Mouse (Mus musculus) CH12.LX (cell line): ENCODE data around the gene Jmy.

ENCODE experiments used
- CTCF ChIP-seq, 2 experiments: IDR thresholded peaks in 1 of 2; conservative IDR thresholded peaks in 1 of 2; 2 replicates each; pipeline ENCODE4 v1.5.1; 2011 to 2012; ENCODE audit warnings: low read depth in 2 of 2, low read length in 2 of 2, improper control_type of control experiment in 1 of 2, inconsistent platforms in 1 of 2, mild to moderate bottlenecking in 1 of 2, moderate library complexity in 1 of 2
- ETS1 ChIP-seq: conservative IDR thresholded peaks from 2 replicates; pipeline ENCODE4 v1.6.1; 2012; ENCODE audit warnings: low read depth, mild to moderate bottlenecking, inconsistent platforms, low read length, improper control_type of control experiment, moderate library complexity
- GABPA ChIP-seq: IDR thresholded peaks from 2 replicates; pipeline ENCODE4 v1.6.1; 2012; ENCODE audit warnings: low read depth, low read length, improper control_type of control experiment, inconsistent platforms; ENCODE audit not compliant: insufficient replicate concordance
- HCFC1 ChIP-seq: IDR thresholded peaks from 2 replicates; pipeline ENCODE4 v1.6.1; 2012; ENCODE audit warnings: low read depth, mild to moderate bottlenecking, inconsistent platforms, low read length, improper control_type of control experiment
- JUND ChIP-seq: conservative IDR thresholded peaks from 2 replicates; pipeline ENCODE4 v1.6.1; 2011; ENCODE audit warnings: low read depth, low read length, improper control_type of control experiment
- MYC ChIP-seq: IDR thresholded peaks from 2 replicates; pipeline ENCODE4 v1.6.1; 2011; ENCODE audit warnings: low read depth, mild to moderate bottlenecking, improper control_type of control experiment, low read length
- POLR2A ChIP-seq: IDR thresholded peaks from 2 replicates; pipeline ENCODE4 v1.6.1; 2011; ENCODE audit warnings: low read depth, mild to moderate bottlenecking, improper control_type of control experiment, low read length
- RAD21 ChIP-seq: IDR thresholded peaks from 2 replicates; pipeline ENCODE4 v1.6.1; 2011; ENCODE audit warnings: low read depth, mild to moderate bottlenecking, low read length, improper control_type of control experiment, moderate library complexity
- USF1 ChIP-seq: IDR thresholded peaks from 2 replicates; pipeline ENCODE4 v1.6.1; 2014; ENCODE audit warnings: low read depth, mild to moderate bottlenecking, inconsistent platforms, low read length, improper control_type of control experiment

GRCm38 (mm10) chr13:93478344-93478743 is 21.3 kb downstream of the Jmy start:
- TF ChIP-seq HCFC1 (no peak), ETS1 (no peak), JUND (no peak), POLR2A (no peak), CTCF (conservative IDR thresholded peaks at IDR 0.05 in 1 of 2, IDR thresholded peaks at IDR 0.05 in 1 of 2; ENCODE audit: low read depth in 2 of 2, low read length in 2 of 2) (no peak), GABPA (no peak), RAD21 (no peak), MYC (no peak), USF1 (no peak)
